Mouse (Mus musculus) layer of hippocampus, postnatal 10 days (tissue): ENCODE data around the gene Hyal3. TPM values are rescaled to one million over a fixed set of nuclear protein-coding genes. Genes with fewer than 3 reads are reported as not detected.
A peak's percentile ranks its signal among the peaks of the same experiment; 100 is the strongest.

Experiments used
- DNase-seq, 2 experiments: peaks; one replicate each; pipeline ENCODE4 v3.0.0; 2021; ENCODE audit warnings: low spot score in 2 of 2
- total RNA-seq, 2 experiments: library from RNA; stranded (reverse); gene quantifications; 2 replicates each; pipeline ENCODE4 v1.2.3; 2021

Hyal3 gene
- total RNA-seq, 2 experiments from 2014 or later, result 1.2 to 1.7 TPM

- no peak for DNase-seq
Measured at GRCm38 (mm10) chr9:107593101-107593976, 12.7 kb downstream of the Hyal3 start.

GRCm38 (mm10) chr9:107594281-107595062 lies 13.9 kb downstream of the Hyal3 start:
- no peak for DNase-seq

- no peak for DNase-seq
Measured at GRCm38 (mm10) chr9:107596619-107597569, 16.3 kb downstream of the Hyal3 start.

GRCm38 (mm10) chr9:107598385-107598784 lies 17.8 kb downstream of the Hyal3 start:
- no peak for DNase-seq

GRCm38 (mm10) chr9:107599433-107599832 lies 18.8 kb downstream of the Hyal3 start:
- DNase-seq, result no peak

GRCm38 (mm10) chr9:107599842-107600241 lies 19.2 kb downstream of the Hyal3 start:
- DNase-seq, result no peak

- DNase-seq, result no peak
Measured at GRCm38 (mm10) chr9:107600745-107601144, 20.1 kb downstream of the Hyal3 start.

- DNase-seq, result no peak
Measured at GRCm38 (mm10) chr9:107601275-107601674, 20.7 kb downstream of the Hyal3 start.

- peak; percentile 98 to 99 for DNase-seq
Measured at GRCm38 (mm10) chr9:107602068-107602648, 21.5 kb downstream of the Hyal3 start.

GRCm38 (mm10) chr9:107603251-107603650 lies 22.6 kb downstream of the Hyal3 start:
- no peak for DNase-seq

- DNase-seq, result no peak
Measured at GRCm38 (mm10) chr9:107605041-107605661, 24.5 kb downstream of the Hyal3 start.

- no peak for DNase-seq
Measured at GRCm38 (mm10) chr9:107606591-107606990, 26.0 kb downstream of the Hyal3 start.

GRCm38 (mm10) chr9:107607036-107607435 lies 26.4 kb downstream of the Hyal3 start:
- no peak for DNase-seq

GRCm38 (mm10) chr9:107607653-107608245 lies 27.1 kb downstream of the Hyal3 start:
- no peak for DNase-seq

GRCm38 (mm10) chr9:107608741-107609432 lies 28.3 kb downstream of the Hyal3 start, which contains the start of gene Sema3b:
TSS of gene Sema3b (minus strand) at chr9:107609229.
- DNase-seq, result no peak

- DNase-seq, result no peak
Measured at GRCm38 (mm10) chr9:107609433-107609830, 28.8 kb downstream of the Hyal3 start.

- no peak for DNase-seq
Measured at GRCm38 (mm10) chr9:107611456-107612190, 31.0 kb downstream of the Hyal3 start.

GRCm38 (mm10) chr9:107612191-107612944 lies 31.8 kb downstream of the Hyal3 start:
- peak; percentile 99 to 100 for DNase-seq
